Mouse (Mus musculus) G1E (cell line): ENCODE measurements at regions not wholly inside any gene's neighbourhood (a gene's known extent, or its start where the extent isn't known, plus 50 kb on each side); places are given as distances from the start of the nearest gene placed in this dataset.

Source experiments
- CTCF ChIP-seq: IDR thresholded peaks from 2 replicates; pipeline ENCODE4 v1.5.1; 2012; ENCODE audit warnings: low read depth, low read length, inconsistent platforms, mixed read lengths
- GATA1 ChIP-seq: IDR thresholded peaks from 2 replicates; pipeline ENCODE4 v1.6.1; 2012; ENCODE audit warnings: borderline replicate concordance, low read length, inconsistent platforms, mixed read lengths
- GATA2 ChIP-seq: IDR thresholded peaks from 2 replicates; pipeline ENCODE4 v1.6.1; 2012; ENCODE audit warnings: low read depth, low read length, inconsistent platforms, borderline replicate concordance
- TAL1 ChIP-seq: conservative IDR thresholded peaks from 2 replicates; pipeline ENCODE4 v1.6.1; 2012; ENCODE audit warnings: low read depth, low read length, inconsistent platforms, mixed read lengths

GRCm38 (mm10) chr10:42068497-42068896 lies 50.3 kb upstream of the Armc2 start:
- TF ChIP-seq CTCF (no peak), GATA1 (no peak), GATA2 (no peak), TAL1 (no peak)
